Mouse (Mus musculus) lung, postnatal 0 days (tissue): ENCODE measurements around the gene Slc35f5.

Experiments used
- CTCF ChIP-seq: IDR thresholded peaks from 2 replicates; pipeline ENCODE4 v1.5.1; 2016; ENCODE audit warnings: antibody characterized with exemption, mild to moderate bottlenecking
- EP300 ChIP-seq: IDR thresholded peaks from 2 replicates; pipeline ENCODE4 v1.6.1; 2016; ENCODE audit warnings: antibody characterized with exemption, mild to moderate bottlenecking, control low read depth

DNA sequence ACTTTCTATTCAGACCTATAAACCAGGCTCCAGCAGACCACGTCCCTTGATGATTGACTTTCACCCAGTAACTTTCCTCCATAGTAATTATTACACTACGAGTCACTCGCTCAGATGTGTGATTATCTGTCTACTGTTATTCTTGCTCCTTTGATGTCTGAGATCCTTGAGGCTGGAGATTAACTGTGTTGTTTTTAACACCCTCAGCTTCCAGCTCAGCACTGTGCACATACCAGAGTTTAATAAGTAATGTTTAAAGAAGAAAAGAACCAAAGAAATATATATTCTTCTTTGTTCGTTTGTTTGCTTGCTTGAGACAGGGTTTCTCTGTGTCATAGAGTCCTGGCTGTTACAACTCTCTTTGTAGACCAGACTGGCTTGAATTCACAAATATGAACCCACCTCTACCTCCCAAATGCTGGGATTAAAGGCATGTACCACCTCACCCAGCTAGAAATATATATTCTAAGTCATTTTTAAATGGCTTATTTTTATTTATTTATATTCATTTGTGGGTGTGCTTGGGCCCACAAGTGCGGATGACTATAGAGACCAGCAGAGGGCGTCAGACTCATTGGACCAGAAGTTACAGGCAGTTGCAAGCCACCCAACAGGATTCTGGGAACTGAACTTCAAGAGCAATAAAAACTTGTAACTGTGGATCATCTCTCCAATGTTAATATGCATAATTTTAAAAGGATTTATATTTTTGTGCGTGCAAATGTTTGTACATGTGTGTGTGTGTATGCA lies 43.3 kb upstream of the Slc35f5 start:
- TF ChIP-seq CTCF: peak; percentile 18
- TF ChIP-seq EP300: no peak
